Mouse (Mus musculus) telencephalon, adult 2 months (tissue): ENCODE measurements at regions not wholly inside any gene's neighbourhood (a gene's known extent, or its start where the extent isn't known, plus 50 kb on each side); places are given as distances from the start of the nearest gene placed in this dataset.

ENCODE experiments used
- DNase-seq: peaks from one replicate; pipeline ENCODE4 v3.0.0-alpha.2; 2011; ENCODE audit warnings: low read depth, low spot score

- DNase-seq, result no peak
Observed at GRCm38 (mm10) chr2:178643841-178644240, 213.5 kb downstream of the Cdh26 start.

GRCm38 (mm10) chr2:178660071-178660470 is 229.7 kb downstream of the Cdh26 start:
- no peak for DNase-seq

GRCm38 (mm10) chr2:178662396-178662795 is 232.1 kb downstream of the Cdh26 start:
- DNase-seq, result peak; percentile 17

- DNase-seq, result peak; percentile 38
Observed at GRCm38 (mm10) chr2:178664977-178665376, 234.6 kb downstream of the Cdh26 start.

GRCm38 (mm10) chr2:178668451-178668850 is 238.1 kb downstream of the Cdh26 start:
- DNase-seq, result no peak

GRCm38 (mm10) chr2:178670952-178671351 is 240.6 kb downstream of the Cdh26 start:
- no peak for DNase-seq

- no peak for DNase-seq
Observed at GRCm38 (mm10) chr2:178673621-178674020, 243.3 kb downstream of the Cdh26 start.

- DNase-seq, result peak; percentile 34
Observed at GRCm38 (mm10) chr2:178674621-178675020, 244.3 kb downstream of the Cdh26 start.

GRCm38 (mm10) chr2:178676970-178677369 is 246.6 kb downstream of the Cdh26 start:
- no peak for DNase-seq

GRCm38 (mm10) chr2:178680368-178680767 is 250.0 kb downstream of the Cdh26 start:
- no peak for DNase-seq

GRCm38 (mm10) chr2:178684026-178684958 is 254.0 kb downstream of the Cdh26 start:
- DNase-seq, result no peak

- no peak for DNase-seq
Observed at GRCm38 (mm10) chr2:178685211-178685610, 254.9 kb downstream of the Cdh26 start.

- DNase-seq, result no peak
Observed at GRCm38 (mm10) chr2:178686167-178686601, 255.9 kb downstream of the Cdh26 start.

GRCm38 (mm10) chr2:178688586-178688985 is 258.3 kb downstream of the Cdh26 start:
- DNase-seq, result no peak

GRCm38 (mm10) chr2:178691190-178691864 is 261.0 kb downstream of the Cdh26 start:
- no peak for DNase-seq

GRCm38 (mm10) chr2:178691865-178692228 is 261.5 kb downstream of the Cdh26 start:
- DNase-seq, result no peak

GRCm38 (mm10) chr2:178692231-178692630 is 261.9 kb downstream of the Cdh26 start:
- no peak for DNase-seq

- peak; percentile 78 for DNase-seq
Observed at GRCm38 (mm10) chr2:178698648-178699047, 268.3 kb downstream of the Cdh26 start.

- DNase-seq, result no peak
Observed at GRCm38 (mm10) chr2:178700825-178701224, 270.5 kb downstream of the Cdh26 start.

GRCm38 (mm10) chr2:178704510-178704909 is 274.2 kb downstream of the Cdh26 start:
- no peak for DNase-seq

GRCm38 (mm10) chr2:178708649-178709048 is 278.3 kb downstream of the Cdh26 start:
- no peak for DNase-seq

GRCm38 (mm10) chr2:178709192-178709881 is 279.0 kb downstream of the Cdh26 start:
- DNase-seq, result no peak
